Mouse (Mus musculus) adrenal gland, adult (tissue): Measurements from ENCODE around the gene Ralgapa2.

ENCODE experiments used
- DNase-seq, 2 experiments: peaks; one replicate each; pipeline ENCODE4 v3.0.0; 2022 to 2023; ENCODE audit warnings: low spot score in 1 of 2; ENCODE audit not compliant: inconsistent age in 2 of 2

Gene Ralgapa2

DNA sequence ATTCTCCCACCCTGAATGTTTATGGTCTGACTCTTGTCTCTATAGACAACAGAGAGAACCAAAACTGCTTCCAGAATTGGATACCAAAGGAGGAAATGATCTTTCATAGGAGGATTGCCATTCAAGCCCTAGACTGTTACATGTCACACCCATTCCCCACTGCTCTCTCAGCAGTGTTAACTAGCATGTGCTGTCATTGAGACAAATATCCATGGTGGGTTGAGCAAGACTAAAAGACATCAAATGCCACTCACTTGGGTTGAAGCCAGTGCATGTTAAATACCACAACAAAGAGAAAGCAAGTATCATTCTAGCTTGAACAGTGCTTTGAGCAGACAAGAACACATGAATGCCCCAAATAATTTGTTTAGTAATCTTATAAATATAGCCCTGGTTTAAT is 249.2 kb downstream of the Ralgapa2 start:
- no peak for DNase-seq

DNA sequence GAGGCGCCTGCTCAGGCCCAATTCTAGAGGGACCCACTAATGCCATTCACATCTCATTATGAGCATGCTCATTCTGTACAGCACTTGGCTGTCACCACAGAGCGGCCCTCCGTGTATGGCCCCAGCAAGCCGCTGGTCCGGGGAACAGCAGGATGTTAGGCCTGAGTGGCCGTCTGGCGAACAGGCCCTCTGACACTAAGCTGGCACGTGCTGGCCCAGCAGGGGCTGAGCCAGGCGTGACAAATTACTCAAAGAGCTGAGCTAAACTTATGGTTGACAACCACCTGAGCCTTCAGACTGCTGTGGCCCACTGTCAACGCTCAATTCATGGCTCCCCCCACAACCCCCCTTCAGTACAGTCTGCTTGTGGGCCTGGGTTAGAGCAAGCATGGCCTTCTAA is 249.9 kb downstream of the Ralgapa2 start:
- DNase-seq: no peak

DNA sequence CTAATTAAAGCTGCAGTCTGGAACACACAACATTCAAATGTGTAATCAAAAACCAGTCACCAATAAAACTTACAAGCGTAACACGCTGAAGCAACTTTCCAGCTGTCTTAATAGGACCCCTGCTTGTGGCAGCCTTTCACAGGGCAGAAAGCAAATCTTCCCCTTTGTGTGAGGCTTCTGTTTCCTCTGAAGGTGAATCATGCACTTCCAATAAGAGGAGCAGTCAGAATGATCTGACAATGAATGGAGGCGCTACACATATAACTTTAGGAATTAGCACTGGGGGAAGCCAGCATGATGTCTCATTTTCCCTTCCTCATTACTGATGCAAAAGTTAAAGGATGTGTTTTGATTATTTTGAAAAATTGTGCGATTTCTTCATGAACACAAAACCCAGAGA is 251.0 kb downstream of the Ralgapa2 start:
- DNase-seq: no peak

DNA sequence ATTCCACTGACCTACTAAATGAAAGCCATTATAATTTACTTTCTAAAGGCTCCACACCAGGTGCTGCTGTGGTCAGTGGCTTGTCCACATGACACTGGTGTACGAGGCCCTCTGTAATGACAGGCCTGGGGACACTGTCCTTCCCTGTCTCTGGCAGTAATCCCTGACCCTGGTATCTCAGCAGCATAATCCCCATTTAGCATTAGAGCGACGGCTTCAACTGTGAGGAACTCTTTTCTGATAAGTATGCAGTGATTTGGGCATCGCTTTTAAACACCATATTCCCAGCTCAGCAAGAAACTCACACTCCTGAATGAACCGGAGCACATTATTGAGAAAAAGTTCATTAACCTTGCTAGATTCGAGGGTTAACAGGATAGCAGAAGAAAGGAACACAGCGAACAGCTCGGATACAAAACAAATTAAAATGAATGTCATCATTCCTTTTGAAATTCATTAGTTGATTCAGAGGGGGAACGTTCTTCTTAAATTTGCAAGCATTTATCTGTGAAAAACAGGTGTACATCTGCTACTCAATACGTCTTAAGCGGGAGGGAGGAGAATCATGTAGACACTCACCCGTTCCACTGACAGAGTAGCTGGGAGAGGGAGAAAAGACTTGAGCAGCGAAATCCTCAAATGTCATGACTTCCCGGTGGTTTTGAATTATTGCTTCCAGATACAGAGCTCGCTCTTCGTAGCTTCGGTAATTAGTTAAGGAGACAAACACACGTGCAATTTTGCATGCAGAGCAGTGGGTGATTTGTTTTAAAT is 252.2 kb downstream of the Ralgapa2 start:
- no peak for DNase-seq

DNA sequence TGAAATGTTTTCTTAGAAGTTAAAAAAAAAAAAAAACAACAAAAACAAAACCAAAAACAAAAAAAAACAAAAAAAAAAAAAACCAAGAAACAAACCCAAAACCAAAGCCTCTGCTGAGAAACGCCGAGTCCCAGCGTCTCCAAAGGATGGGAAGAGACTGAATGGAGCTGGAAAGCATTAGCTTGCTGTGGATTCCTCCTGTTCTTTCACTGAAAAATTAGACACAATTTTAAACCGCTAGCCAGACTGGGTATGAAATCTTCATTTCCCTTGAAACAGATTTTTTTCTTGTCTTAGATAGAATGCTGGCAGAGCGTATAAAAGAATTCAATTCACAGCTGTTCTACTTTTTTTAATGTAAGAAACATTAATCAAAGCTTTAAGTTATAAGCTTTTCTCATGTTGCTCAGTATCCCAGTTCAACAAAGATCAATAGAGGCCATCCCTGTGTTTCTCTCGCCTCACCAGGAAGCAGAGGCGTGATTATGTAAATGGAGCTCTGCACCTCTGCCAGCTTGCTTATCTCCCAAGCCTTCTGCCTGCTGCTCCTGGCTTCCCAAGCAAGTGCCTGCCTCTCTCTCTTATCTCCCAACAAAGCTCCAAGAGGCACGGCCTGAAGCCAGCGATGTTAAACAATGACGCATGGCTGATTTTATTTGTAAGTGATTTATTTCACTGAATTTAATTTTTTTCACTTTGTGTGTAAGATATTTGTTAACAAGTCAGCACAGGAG is 253.2 kb downstream of the Ralgapa2 start:
- DNase-seq: peak; percentile 17 to 40

DNA sequence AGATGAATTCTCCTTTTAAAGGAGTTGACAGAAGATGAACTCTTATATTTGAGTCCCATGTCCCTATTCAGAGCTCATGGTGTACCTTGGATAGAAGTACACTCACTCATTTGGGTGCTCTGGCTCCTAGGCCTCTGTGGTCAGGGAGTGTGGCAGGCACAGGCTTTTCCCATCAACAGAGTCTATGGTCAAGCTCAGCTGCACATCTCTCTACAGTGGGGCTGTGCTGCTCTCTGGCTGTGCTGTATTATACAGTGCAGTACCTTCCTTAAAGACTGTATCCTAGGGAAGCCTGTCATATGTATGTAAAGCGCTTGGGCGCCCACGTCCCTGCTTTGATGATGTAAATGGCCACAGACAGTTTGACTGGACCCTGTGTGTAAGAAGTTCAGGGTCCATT is 254.5 kb downstream of the Ralgapa2 start:
- no peak for DNase-seq

DNA sequence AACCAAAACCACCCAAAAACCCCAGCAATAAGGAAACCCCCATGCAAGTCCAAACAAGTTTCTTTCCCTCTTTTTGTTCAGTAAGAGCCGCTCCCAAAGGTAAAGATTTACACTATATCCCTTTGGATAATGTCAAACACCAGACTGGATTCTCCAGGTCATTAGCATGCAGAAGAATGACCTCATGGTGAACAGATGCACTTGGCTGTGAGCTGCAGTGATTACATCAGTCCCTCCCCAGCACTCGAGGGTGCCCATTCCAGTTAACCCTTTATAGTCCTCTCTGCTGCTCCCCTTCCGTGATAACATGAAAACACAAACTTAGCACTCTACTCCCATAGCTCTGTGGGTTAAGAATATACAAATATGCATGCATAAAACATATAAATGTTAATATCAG is 255.1 kb downstream of the Ralgapa2 start:
- DNase-seq: no peak

DNA sequence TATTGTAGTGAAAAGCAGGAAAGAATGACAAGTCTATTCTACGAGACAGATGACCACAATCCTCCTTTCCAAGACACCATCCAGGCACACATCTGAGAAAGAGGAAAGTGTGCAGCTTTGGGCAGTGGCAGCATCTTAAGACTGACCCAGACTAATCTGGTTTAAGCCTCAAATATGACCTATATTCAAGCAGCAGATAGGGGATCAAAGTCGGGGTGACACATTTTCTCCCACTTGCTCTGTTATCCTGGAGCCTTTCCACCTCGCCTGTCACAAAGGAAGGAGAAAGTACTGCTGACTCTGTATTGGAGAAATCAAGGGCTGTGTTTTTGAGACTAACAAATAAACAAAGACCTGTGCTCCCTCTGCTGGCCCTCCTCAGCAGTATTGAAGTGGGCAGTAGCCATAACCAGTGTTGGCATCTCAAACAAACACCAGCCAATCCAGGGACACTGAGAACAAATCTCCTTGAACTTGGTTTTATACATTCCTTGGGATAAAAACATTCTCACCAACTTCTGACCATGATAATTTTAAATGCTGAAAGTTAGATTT is 255.7 kb downstream of the Ralgapa2 start:
- peak; percentile 14 to 72 for DNase-seq

DNA sequence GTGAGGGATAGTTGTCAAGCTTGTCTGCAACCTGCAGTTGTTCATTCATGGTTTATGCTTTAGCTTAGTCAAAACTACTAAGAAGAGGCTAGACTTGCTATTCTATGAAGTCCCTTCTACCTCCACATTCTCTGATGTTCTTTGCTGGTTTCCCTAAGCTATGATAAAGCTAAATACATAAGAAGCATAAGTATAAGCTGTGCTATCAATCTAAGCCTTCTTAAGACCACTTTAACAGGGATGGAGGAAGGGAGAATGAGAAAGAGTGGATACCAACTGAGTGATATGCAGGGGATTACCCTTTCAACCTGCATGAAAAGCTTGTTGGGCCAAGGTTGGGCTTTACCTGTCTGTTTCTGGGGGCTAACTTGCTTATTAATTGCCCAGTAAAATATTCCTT is 256.5 kb downstream of the Ralgapa2 start:
- DNase-seq: no peak

DNA sequence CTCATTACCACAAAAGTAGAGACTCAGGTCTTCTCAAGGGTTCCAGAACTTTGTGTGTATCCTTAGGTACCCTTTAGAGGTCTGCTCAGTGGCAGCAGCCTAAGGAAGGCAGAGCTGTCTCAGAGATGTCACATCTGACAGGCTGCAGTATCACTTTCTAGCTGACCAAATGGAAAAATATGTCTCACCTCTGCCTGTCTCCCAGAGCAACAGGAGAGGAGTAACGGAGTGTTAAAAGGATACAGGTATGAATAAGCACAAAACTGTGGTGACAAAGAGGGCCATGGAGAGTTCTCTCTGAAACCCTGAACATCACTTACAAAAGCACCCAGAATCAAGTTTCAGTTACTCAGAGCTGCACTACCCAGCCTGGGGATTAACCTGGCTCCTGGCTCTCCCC is 257.8 kb downstream of the Ralgapa2 start:
- no peak for DNase-seq

DNA sequence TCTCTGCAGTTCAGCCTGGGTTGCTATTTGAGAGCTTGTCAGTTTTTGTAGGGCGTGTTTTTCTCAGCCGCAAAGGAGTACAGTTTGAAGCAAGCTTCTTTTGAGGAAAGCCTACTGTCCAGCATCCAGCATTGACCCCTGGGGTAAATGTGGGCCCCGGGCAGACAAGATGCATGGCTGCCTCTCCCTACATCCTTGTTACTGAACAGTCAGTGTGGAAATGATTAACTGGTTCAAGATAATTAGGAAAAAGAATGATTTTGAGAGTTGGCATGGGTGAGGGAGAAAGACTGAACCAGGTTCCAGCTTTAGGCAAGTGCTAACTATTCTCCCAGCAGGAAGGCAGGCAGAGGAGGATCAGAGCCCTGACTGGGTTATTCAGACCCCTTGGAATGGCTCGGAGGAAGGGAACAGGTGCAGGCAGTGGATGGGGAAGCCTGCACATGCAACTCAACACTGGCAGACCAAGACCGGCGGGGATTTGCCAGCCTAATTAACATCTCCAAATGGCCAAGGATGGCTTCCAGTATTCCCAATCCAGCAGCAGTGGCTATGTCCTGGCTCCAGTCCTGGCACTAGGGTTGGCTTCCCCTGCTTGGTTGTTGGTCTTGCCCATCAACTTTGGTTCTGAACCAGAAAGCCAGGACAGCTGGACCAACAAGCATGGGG is 261.8 kb downstream of the Ralgapa2 start:
- DNase-seq: no peak

DNA sequence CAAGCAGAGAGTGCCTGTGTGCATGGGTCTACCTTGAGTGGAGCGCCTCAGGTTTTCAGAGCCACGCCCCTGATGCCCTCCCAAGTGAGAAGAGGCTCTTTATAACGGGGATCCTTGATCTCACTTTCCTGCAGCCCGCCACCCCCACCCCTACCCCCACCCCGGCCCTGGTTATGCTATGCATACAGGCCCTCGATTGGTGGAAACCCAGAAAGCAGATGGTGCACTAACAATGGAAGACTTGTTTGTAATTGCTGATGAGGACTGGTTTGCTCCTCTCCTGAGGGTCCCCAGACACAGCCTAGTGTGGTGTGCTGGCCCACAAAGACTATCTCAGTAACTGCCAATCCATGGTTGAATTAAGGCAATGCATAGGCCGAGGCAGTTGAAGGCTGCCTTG is 263.1 kb downstream of the Ralgapa2 start:
- no peak for DNase-seq

DNA sequence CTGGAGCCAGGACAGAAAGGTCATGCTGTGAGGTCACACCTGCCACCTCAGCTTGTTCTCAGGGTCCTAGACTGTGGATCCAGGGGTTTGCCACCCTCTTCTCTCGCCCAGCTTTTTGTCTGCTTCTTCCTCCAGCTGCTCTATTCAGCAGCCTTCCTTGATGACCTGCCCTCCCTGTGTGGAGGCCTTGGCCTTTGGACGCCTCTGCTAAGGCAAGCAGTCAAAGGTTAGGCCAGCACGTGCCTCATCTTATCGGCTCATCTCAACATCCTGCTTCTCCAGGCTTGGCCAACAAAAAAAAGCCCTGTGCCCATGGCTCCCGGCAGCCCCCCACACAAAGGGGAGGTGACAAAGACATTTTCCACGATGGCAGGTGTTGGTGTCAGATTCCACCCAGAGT is 264.6 kb downstream of the Ralgapa2 start:
- DNase-seq: no peak

DNA sequence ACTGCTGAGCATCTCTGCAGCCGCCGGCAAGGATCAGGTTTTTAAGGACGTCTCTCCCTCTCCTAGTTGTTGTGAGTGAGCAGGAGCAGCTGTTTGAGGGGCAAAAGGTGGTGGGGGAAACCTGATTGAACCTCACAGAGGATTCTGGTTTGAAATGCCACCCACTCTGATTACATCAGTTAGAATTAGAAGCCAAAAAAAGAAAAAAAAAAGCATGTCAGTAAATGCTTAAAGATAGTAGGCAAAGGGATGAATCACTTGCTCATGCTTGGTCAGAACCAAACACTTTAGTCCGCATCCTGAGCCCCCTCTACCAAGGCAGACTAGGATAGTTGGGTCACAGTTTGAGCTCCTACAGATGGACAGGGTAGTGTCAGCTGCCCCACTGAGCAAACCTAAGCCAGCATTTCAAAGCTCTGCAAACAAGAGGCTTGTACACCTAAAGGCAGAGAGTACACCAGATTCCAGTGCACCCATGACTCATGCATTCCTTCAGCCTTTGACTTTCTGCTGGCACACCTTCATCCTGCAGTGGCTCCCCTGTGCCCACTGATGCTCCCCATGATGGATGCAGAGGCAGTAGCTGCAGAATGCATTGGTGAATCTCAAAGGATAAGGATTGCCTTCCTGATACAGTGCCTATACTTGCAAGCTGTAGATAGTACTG is 265.6 kb downstream of the Ralgapa2 start:
- DNase-seq: no peak

DNA sequence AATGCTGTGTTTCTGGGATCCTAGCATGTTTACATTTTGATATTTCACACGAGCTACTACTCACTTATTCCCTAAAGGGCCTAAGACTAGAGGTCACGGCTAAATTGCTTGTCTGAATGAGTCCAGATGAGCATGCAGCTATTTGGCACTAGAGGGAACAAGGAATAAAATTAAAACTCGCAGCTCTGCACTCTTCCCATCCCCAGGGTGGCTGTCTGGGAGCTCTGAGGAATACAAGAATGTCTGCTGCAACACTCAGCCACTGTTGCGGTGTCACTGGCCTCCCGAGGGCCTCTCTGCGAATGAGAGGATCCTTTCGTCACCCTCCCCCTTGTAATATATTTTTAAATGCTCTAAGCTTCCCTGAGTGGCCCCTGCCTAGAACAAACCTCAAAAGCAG is 266.7 kb downstream of the Ralgapa2 start:
- DNase-seq: no peak

DNA sequence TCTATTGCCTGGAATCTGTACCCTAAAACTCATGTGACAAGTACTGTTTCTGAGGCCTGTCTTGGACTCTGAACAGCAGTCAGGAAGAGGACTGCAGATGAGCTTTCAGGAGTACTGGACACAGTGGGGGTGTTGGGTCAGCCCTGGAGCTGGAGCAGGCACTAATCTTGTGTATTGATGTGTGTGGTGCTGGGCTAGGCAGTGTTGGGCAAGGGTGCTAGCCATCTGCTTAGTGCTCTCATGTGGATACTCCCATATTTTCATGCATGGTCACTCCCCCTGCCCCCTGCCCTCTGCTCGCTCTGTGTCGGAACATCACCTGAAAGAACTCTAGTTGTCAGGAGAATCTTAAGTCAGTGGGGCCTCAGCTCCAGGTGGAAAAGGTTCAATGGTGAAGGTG is 268.1 kb downstream of the Ralgapa2 start:
- no peak for DNase-seq

DNA sequence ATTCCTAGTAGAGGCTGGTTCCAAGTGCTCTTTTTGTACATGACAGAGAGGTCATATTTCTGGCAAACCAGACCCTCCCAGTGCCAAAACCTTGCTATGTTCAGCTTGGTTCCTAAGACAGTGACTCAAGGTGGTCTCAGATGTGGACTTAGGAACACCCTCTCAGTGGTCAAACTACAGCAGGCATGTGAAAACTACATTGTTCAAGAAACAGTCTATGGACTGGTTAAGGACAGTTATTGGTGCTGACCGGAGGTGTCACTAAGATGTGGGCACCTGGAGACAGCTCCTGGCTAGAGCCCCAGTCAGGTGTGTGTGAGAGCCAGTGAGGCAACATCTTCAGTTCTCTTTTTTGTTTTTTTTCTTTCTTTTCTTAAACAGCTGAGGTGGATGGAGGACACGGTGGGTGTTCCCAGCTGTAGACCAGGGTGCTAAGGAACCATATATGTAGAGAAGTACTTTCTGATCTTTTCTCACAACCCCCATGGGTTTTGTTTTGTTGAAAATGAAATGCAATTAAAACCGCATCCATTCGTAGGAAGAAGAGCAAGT is 272.9 kb downstream of the Ralgapa2 start:
- no peak for DNase-seq

DNA sequence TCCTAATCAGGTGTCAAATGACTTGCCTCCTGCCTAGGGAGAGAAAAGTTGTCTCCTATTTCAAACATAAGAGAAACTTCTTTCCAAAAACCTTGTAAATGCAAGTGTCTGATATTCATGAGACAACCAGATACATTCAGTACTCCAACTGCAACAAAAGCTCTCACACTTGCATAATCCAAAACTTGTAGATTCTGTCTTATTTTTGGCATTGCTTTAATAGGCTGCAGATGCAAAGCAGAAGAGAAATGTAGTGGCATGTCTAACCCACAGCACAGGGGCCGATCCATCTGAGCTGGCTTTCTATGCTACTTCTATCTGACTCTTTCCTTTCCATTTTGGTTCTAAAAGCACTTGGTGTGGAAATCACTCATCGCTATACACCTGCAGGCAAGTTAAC is 280.7 kb downstream of the Ralgapa2 start:
- DNase-seq: no peak

DNA sequence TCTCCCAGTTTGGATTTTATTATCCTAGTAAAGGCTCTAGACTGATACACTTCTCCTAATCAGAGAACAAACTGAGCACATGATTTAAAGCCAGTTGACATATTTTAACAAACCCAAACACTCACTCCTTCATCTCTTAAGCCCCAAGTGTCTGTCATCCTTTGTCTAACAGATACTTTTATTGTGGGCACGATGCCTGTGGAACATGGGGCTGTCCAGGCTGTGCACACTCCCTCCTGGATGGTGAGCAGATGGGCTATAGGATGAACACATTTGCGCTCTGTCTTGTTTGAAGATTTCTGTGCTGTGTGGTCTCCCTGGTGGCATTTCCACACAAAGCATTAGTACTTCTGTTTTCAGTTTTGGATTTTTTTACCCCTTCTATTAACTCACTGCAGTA is 283.7 kb downstream of the Ralgapa2 start:
- no peak for DNase-seq

DNA sequence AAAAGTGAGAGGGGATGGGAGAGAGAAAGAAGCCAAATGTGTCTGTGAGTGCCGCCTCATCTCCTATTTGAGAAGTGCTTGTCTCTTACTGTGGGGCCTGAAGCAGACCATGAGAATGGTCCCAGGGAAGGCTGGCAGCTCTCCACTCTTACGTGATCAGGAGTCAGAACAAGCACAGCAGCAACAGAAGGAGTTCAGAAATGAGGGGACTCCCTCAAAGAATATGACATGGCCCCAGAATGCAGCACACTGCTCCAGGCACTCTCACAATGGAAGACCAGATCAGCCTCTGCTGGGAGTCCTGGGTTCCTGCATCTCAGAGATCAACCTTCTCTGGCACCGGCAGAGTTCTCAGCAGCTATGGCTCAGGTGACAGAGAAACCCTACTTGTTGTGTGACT is 284.5 kb downstream of the Ralgapa2 start:
- DNase-seq: no peak

DNA sequence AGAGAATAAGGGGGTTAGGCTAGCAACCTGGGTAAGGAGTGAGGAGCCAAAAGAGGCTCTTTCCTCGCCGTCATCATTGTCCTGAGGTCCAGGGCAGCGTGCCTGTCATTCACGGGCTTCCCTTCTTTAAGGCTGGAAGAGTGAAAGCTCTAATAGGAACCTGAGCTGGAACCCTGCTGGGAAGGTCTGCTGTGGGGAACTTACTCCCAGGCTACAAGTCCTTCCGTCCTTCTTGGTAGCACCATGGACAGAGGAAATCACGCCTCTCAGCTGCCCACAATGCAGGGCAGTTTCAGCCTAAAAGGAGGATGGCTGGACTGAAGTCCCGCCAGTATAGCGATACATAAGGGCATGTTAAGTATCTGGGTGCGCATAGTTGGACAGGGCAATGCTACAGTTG is 285.7 kb downstream of the Ralgapa2 start:
- peak; percentile 60 to 89 for DNase-seq
